Mouse (Mus musculus) left cerebral cortex, postnatal 4 days (tissue): Measurements from ENCODE around the gene Ric1. TPM values are rescaled to one million over a fixed set of nuclear protein-coding genes. Genes with fewer than 3 reads are reported as not detected.

Experiments used
- DNase-seq: peaks from one replicate; pipeline ENCODE4 v3.0.0-alpha.2; 2022
- intact Hi-C: fragments of 180-260 bp; cut with DNase I; formaldehyde crosslinking; loops from one replicate; pipeline ENCODE4 v1.15.1; 2025
- total RNA-seq, 2 experiments: library from RNA; stranded (reverse); gene quantifications; 2 replicates each; pipeline ENCODE4 v1.2.3; 2021

The Ric1 gene
- total RNA-seq: 10 to 100 TPM; 40.8 to 43.6 TPM

DNA sequence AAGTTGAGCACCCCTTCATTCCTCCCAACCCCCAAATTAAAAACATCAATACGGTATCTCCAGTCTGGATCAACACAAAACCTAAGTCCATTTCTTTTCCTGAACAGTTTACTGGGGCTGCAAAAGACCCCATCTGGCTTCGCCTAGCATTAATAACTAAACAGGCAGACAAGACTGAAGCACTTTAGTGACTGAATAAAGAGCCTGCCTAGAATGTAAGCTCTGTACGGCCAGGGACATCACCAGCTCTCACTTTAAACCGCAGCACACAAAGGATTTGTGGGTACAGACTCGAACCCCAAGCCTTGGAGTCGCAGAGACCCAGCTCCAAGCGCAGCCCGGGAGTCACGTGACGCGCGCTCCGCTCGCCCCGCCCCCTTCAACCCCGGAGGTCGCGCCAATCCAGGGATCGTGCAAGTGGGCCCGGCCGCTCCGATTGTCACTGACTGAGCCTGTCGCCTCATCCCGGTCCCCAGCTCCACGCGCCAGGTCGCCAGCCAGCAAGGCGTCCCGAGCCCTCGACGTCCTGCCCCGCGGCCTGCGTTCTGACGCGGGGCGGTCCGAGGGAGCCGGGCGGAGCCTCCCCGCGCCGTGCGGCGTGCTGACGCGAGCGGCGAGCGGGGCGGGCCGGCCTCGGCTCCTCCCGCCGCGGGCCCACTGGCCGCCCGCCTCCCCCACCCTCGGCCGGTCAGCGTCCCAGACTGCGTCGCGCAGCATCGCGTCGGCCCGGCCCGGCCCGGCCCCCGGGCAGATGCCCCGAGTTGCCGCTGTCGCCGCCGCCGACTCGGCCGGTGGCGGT is at the start of gene Ric1:
Gene Ric1, plus strand, starts transcription at position 646 of the 799 bp plus-strand sequence.
- DNase-seq: peak; percentile 88
- intact Hi-C loops: no loop called here

DNA sequence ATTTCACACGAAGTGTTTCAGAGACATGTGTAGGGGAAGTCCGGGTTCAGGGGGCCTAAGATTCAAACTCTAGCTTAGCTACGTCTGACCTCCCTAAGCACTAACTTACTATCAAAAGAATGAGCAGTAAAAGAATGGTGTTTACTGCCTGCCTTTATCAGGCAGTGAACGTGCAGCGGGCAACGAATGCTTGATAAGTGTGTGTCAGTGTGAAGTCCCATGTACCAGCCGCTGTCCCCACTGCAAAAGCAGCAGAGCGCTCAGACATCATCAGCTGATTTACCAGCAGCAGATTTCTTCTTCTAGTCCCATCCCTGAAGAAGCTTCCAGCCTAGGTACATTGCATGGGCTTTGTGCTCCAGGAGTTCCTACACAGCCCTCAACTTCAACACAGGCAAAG is 49.7 kb upstream of the Ric1 start:
- intact Hi-C loops: no loop called here
- no peak for DNase-seq

DNA sequence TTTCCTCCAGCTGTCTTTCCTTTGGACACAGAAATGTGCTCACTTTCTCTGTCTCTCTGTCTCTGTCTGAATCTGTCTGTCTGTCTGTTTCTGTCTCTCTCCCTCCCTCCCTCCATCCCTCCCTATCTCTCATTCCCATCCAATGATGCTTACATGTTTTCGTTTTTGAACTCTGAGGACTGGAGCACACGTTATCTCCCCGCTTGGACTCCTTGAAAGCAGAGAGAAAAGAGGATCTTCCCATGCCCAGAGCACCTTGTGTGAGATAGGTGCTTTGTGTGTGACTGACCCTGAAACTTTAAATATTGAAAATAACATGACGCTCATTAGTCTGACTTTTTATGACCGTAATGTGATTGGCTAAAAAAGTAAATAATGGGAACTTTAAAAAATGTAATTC is 49.1 kb upstream of the Ric1 start:
- intact Hi-C loops: no loop called here
- no peak for DNase-seq

DNA sequence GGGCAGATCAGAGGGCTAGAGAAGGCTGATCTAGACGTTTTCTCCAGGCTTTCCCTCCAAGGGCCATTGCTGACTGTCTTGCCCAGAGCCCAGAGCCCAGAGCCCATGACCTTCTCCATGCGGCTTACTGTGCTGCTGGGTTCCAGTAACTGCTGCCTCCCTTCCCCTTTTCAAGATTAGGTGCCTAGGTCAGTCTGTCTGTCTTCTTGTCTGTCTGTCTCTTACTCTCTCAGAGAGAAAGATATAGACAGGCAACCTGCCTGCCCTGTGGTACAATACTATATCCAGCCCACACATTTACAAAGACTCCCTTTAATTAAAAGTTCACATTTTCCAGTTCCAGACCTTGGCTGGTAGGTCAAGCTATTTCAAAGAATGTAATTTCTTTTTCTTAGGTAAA is 47.3 kb upstream of the Ric1 start:
- intact Hi-C loops: no loop called here
- no peak for DNase-seq

DNA sequence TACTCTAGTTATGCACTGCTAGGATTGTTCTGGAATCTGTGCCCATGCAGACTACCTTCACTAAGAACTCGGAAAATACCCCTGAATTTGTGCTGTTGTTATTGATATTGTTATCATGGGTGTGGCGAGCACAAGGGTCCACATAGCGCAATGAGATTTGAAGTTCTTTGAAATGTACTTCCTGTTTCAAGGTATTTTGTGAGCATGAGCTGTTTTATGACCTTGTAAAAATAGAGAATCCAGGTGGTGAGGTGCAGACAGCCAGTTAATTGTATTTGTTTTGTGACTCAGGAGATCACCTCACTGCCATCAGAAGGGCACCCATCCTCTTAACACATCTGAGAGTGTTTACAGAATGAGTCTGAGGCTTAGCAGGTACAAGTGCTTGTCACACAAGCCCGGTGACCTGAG is 46.9 kb upstream of the Ric1 start:
- no peak for DNase-seq
- intact Hi-C loops: no loop called here

DNA sequence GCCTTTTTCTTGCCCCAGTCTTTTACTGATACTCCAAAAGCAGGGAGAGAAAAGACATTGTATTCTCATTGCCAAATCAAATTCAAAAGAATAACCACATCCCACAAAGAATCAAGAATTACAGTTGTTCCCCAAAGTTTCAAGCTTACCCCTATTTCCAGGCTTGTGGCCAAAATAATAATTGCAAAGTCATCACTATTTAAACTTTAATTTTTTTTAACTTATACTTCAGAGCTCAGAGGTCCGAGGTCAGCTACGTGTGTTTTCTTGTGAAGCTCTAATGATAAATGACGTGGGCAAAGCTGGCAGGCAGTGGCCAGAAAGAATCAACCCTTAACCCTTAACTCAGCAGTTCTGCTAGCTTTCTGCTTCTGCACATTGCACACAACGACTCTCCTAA is 43.5 kb upstream of the Ric1 start:
- DNase-seq: no peak
- intact Hi-C loops: no loop called here

DNA sequence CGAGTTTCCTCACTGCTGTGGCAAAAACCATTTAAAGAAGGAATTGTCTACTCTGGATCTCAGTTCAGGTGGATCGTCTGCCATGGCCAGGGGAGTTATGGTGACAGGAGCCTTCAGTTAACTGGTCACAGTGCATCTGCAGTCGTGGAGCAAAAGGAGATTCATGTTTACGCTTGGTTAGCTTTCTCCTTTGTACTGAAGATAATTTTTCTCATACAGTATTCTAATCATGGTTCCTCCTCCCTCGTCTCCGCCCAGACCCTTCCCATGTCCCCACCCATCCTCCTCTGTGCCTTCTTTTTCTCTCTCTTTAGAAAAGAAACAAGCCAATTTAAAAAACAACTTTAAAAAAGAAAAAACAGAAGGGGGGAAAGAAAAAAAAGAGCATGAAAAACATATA is 40.5 kb upstream of the Ric1 start:
- intact Hi-C loops: no loop called here
- no peak for DNase-seq

DNA sequence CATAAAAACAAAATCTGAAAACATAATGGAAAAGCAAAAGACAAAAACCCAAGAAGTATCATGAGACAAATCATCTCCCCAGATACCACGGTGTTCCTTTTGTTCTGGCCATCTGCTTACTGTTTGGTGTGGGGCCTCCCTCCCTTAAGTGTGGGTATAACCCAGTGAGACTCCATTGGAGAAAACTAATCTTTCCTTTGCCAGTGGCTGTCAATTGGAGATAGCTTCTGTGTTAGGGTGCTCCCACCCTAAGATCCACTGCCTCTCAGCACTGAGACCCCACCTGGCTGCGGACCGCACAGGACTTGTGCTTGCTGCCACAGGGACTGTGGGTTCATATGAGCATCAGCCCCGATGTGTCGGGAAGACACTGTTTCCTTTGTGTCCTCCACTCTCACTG is 39.9 kb upstream of the Ric1 start:
- intact Hi-C loops: no loop called here
- no peak for DNase-seq

DNA sequence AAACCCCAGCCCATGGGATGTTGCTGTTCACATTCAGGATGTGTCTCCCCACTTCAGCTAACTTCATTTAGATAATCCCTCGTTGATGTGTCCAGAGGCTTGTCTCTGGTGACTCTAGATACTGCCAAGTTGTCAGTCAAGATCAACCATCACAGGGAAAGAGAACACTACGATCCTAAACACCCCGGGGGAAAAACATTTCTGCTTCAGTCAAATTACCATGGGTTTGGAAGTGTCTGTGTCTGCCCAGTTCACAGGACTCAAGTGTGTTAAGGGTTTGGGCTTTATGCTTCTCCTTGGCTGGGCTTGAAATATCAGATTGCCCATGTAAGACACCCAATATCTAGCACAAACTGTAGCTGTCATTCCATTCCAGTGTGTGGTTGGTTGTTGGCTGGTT is 39.4 kb upstream of the Ric1 start:
- intact Hi-C loops: no loop called here
- DNase-seq: no peak

DNA sequence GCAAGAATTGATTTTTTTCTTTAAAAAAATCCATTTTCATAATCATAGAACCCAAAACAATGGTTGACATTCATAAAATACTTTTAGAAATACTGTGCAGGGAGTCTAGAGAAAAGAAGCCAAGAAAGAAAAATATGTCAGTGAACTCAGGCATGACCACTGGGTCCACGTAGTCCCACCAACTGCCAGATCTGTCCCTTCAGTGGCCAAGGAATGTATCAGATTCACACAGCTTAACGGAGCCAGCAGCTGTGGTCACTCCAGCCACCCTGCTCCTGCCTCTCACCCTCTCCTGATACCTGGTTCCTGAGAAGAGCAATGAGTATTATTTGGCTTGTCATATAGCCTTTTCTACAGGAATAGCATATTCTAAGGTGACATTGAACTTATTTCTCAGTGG is 38.7 kb upstream of the Ric1 start:
- DNase-seq: no peak
- intact Hi-C loops: no loop called here

DNA sequence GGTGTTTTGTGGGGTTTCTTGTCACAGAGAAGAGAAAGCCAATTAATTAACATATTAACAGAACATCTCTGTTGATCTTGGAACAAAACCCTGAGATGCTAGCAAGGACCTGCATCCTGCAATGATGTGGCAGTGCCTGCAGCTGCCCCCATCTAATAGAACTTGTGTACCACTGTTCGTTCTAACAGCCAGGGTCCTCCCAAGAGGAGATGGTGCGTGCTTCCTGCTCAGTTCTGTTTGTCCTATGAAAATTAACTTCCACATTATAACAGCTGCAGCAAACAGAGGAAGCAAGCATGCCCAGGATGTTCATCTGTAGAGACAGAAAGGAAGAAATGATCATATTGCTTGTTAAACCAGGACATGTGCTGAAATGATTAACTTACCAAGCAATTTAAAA is 37.5 kb upstream of the Ric1 start:
- intact Hi-C loops: no loop called here
- no peak for DNase-seq

DNA sequence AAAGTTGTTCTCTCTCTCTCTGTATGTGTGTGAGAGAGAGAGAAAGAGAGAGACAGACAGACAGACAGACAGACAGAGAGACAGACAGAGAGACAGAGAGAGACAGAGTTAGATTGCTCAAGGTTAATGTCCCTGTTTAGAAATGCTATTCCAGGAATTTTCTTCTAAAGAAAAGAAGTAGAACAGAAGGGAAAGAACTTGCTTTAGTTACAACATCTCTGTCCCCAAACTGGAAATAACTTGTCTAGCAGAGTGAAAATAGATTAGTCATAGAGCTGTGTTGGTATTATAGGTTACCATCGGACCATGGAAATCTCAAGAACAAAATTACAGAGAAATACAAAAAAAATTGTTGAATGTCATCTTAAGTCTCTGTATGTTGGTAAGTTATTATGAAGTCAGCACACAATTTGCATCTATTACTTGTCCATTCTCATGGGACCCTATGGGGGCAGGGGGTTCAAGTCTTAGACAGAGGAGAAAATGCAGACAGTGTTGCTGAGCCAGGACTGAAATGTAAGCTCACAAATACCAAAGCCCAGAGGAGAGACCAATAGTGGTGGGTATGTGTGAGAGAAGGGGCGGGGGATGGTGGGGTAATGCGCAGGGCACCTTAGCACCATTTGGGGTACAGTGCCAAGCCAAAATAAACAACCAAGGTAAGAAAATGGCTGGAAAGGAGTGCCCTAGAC is 36.7 kb upstream of the Ric1 start:
- no peak for DNase-seq
- intact Hi-C loops: no loop called here

DNA sequence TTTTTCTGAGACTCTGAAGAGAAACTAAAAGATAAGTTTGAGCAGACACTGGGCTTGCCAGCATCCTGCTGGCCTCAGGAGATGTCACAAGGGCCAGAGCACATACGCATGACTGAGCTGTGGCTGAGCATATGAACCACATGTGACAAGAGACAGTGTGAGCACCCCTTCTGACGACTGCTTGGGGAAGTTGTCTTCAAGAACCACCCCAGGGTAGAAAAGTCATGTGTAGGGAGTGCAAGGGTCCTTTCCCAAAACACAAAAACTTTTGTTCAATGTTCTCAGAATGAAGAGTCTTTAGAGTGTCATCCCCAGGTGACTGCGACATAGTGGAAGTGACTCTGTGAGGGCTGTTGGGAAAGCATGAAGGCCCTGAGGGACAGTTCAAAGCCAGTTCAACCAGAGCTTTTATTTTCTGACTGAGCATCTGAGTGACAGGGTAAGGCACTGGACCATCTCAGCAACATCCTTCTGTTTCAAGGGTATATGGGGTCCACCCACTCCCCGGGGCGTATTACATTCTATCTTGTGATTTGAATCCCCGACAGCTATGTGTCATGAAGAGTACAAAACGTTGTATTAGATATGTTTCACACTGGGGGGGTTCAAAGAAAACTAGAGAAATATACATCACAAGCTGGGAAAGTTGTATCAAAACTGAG is 35.4 kb upstream of the Ric1 start:
- intact Hi-C loops: no loop called here

DNA sequence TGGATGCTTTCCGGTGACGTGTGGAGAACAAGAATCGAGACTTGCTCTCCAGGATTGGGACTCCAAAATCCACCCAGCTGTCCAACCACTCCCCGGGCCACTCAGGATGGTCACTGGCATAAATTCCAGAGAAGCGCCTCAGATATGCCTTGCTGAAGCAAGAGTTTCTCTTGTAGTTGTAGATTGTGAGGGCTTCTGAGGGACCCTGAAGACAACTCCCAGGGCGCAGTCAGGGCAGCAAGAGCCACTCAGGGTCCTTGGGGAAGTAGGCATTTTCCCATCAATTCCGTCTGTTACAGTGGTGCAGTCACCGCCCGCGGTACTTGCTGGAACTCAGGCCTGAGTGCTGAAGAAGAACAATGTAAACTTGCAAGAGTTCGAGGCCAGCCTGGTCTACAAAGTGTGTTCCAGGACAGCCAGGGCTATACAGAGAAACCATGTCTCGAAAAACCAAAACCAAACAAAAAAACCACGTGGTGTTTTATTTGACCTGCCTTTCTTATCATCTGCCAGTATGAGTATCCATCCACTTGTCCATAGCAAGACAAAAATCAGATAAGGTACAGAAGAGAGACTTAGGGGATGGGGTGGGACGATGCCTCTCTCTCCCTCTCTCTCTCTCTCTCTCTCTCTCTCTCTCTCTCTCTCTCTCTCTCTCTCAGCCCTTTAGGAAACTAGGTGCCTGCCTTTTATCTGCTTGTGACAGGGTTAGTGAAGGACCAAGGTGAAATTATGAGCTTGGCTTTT is 34.6 kb upstream of the Ric1 start:
- no peak for DNase-seq
- intact Hi-C loops: no loop called here

More for the DNA sequence above, 35.4 kb upstream of the Ric1 start:
- no peak for DNase-seq

DNA sequence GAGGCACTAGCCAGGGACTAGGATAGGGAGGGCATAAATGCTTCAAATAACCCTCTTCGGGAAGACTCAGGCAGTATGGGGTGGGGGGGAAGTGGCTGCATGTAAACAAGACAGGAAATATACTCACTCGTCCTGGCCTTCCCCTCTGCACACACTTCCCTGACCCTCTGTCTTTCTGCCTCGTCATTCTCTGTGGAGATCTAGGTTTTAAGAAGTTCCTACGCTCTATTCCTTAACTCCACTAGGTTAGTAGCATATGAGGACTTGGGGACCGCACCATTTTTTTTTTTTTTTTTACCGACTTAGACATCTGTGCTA is 34.0 kb upstream of the Ric1 start:
- intact Hi-C loops: no loop called here
- DNase-seq: no peak

DNA sequence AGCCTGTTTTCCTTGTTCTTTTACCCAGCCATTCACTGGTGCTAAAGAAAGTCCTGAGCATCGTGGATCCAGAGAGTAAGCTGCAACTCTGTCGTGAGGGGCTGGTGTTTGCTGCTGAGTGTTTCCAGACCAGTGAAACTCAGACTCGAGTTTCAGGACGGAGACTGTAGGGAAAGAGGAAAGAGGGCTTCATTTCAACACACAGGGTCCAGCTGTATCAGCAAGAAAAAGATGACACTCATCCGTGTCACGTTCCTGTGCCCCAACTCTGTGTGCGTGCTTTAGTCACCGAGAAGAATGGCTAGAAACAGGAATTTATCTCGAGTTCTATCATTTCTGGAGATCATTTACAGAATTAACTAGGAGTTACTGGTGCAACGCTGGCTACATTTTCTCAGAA is 33.7 kb upstream of the Ric1 start:
- no peak for DNase-seq
- intact Hi-C loops: no loop called here

DNA sequence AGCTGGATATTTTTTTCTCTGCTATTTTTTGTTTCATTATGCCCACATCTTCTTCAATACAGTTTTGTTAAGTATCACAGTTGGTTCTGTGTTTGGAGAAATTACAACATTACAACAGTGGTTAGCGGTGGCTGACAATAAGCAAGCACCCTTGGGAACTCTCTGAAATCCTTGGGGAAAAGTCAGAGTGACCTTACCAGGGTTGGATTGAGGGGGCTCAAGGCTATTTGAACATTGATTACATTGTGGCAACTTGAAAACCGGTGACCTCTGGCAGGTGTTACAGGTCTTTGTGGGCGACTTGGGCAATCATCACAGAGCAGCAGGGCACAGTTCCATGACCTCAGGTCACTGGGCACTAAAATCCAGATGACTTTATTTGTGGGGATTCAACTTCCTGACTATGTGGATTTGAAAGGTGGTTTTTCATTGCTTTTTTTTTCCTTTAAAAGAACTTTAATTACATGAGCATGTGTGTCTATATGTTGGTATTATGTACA is 32.2 kb upstream of the Ric1 start:
- intact Hi-C loops: no loop called here
- DNase-seq: no peak

DNA sequence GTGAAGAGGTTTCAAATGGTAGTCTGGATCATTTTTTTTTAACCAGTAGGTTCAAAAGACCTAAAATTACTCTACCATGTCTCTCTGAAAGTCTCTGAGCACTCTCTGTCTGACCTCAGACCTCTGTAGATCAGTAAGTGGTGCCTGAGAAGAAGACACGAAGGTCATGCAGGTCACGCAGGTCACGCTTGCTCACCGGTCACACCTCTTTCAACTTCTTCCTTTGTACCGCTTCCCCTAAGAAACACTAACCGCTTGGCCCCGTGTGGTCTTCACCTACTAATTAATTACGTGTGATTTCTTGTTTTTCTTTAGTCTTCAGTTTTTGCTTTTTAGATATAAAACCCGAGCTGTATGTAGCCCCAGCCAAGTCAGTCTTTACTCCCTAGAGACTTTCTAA is 30.6 kb upstream of the Ric1 start:
- intact Hi-C loops: no loop called here
- no peak for DNase-seq

DNA sequence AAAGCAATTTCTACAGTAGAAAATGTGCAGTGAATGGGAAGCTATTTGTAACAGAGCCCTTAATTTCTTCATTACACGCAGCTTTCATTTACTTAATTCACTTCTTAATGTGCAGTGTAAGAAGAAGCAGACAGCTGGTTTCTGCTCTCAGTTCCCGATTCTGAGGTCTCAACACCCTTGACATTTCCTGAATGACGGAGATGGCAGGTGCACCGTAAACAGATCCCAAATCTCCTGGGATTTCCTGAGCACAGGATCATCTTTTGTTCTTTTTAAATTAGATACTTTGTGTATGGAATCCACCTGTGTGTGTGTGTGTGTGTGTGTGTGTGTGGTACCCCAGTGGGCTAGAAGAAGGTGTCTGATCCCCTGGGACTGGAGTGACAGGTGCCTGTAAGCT is 27.6 kb upstream of the Ric1 start:
- intact Hi-C loops: no loop called here
- DNase-seq: no peak

DNA sequence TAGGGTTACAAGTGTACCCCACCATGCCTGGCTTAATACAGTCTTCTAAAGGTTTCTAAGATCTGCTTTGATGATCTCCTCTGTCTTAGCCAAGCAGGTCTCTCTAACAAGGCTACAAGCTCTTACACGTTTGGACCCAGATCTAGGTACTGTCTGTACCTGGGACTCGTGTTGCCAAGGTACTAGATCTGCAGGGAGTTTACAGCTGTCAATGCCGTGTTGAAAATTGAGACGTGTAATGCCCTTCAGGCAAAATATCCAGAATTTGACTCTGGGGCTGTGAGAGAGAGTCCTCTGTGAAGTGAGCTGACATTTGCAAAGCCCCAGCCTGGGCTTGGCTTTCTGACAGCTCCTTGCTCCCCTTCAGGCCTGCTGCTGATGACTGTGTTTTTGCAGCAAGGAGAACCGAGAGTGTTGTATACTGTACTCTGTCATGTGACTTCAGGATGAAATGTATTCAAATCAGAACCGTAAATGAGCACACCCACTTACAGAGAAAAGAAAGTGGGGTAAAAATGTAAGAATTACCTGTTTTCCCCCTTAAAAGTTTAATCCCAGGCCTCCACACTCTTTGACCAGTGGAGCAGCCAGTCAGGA is 26.0 kb upstream of the Ric1 start:
- intact Hi-C loops: no loop called here
- DNase-seq: no peak
